Mouse (Mus musculus) spleen, adult 10 weeks (tissue): Measurements from ENCODE around the gene Gm21987. TPM values are rescaled to one million over a fixed set of nuclear protein-coding genes. Genes with fewer than 3 reads are reported as not detected.

Experiments used
- polyA plus RNA-seq: library from polyadenylated mRNA; stranded (reverse); fragments of 350-450 nt; fragmentation: Illumina TruSeq; extraction: RNeasy Lipid Tissue Mini Kit (QIAGEN cat#74804); gene quantifications from one replicate; pipeline ENCODE4 v1.2.3, GENCODE M21; 2015; ENCODE audit warnings: low replicate concordance; ENCODE audit not compliant: insufficient read depth

The Gm21987 gene
- not detected for polyA plus RNA-seq

DNA sequence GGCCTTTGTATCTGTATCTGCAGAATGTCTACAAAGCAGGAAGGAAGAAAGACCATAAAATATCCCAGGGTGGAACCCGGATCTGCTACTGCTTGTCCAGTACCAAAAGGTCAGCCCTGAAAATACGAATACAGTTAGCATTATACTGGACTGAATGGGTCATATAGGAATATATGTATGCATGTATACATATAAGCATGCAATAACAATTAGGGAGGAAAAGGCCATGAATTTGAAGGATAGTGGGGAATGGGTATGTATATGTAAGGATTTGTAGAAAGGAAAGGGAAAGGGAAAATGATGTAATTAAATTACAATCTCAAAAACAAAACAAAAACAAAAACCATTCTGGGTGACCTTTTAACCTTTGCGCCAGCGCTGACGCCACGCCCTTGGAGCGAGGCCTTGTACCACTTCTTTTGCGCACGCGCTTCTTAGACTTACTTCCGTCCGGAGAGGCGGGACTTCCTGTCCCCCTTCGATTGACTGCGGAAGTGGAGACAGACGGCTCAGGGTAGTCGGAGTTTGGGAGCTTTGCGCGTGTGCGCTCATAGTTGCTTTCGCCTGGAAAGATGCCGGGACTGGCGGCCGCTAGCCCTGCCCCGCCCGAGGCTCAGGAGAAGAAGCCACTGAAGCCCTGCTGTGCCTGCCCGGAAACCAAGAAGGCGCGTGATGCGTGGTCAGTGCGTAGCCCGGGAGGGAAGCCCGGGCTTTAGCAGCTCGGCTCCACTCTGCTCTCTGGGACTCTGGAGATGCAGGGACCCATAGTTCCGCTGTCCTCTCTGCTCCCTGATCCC lies at the start of gene Gm21987, which contains the start of gene Cox17:
Gm21987 (plus strand) TSS at position 512 of the 797 bp plus-strand sequence.
Cox17 (plus strand) TSS at position 463 of the 797 bp plus-strand sequence.

DNA sequence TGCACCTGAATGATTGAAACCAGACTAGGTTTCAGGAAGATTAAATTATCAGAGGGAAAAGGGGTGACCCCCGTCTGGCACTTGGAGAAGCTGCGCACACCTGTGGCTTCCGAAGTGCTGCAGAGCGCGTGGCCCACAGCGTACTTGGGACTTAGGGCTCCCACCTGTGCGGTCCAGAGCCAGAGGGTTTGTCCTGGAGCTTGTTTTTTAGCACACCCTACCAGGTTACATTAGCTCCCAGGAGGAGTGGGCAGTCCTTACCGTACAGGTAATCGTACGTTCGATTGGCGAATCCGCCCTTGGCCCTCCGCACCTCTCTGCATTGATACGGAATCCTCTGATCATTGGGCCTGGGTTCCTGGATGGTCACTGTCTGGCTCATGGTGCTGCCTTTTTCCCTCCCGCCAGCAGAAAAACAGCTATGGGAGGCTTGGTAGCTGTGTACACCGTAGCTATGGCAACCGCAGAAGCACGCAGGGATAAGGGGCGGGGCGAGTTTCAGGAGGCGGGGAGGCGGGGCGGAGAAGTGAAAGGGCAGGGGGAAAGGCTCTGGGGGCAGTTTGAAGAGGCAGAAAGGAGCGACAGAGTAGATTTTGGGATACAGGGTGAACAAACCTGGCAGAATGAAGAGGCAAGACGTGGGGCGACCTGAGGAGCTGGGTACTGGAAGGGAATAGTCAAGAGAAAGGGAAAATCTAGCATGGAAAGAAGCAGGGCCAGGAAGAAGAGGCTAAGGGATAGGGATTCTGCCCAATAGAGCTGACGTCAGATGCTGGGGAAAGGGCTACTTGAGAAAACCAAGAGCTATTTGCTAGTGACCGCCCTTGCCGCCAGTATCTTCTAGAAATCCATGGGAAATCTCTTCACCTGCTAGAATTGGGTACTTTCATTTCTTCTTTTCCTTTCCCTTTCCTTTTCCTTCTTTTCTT lies 5.2 kb upstream of the Gm21987 start, which contains the start of gene Maats1:
Maats1 (minus strand) TSS at position 748 of the 929 bp plus-strand sequence.

DNA sequence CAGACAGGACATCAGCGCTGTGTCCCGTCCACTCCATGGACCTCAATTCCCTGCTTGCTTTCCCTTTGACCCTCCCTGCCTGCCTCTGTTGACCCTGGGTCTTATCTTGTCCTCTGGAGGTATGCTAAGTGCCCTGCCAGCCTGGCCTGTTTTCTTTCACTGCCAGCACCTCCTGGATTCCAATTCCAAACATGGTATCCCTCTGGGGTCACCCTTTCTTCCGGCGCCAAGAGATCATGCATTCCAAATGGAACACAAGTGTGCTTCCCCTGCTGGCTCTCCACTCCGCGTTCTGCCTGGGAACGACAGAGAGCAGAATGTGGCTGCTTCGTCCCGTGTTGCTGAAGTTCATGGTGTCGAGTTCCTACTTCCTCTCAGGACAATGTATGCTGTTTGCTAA lies 15.1 kb downstream of the Gm21987 start, which contains the start of gene Popdc2:
Popdc2 (plus strand) TSS at position 277 of the 400 bp plus-strand sequence.

Other genes starting within 250 kb of the Gm21987 start
- gene Nr1i2, start 52.2 kb upstream of the Gm21987 start, polyA plus RNA-seq, result not detected
- not detected for gene Maats1, start 4.9 kb upstream of the Gm21987 start, polyA plus RNA-seq
- gene Cox17, start within 50 bp of the Gm21987 start, polyA plus RNA-seq, result 89.6 TPM
- 0.65 TPM for gene Popdc2, start 15.2 kb downstream of the Gm21987 start, polyA plus RNA-seq
- 1.1 TPM for gene Pla1a, start 86.1 kb downstream of the Gm21987 start, polyA plus RNA-seq
- gene Adprh, start 105.7 kb downstream of the Gm21987 start, polyA plus RNA-seq, result 20.9 TPM
- gene Cd80, start 108.5 kb downstream of the Gm21987 start, polyA plus RNA-seq, result 22.9 TPM
- 16.8 TPM for gene Timmdc1, start 175.6 kb downstream of the Gm21987 start, polyA plus RNA-seq
- 63.1 TPM for gene Poglut1, start 203.2 kb downstream of the Gm21987 start, polyA plus RNA-seq
- gene Tmem39a, start 211.7 kb downstream of the Gm21987 start, polyA plus RNA-seq, result 51.7 TPM